In the genomic region with DNA sequence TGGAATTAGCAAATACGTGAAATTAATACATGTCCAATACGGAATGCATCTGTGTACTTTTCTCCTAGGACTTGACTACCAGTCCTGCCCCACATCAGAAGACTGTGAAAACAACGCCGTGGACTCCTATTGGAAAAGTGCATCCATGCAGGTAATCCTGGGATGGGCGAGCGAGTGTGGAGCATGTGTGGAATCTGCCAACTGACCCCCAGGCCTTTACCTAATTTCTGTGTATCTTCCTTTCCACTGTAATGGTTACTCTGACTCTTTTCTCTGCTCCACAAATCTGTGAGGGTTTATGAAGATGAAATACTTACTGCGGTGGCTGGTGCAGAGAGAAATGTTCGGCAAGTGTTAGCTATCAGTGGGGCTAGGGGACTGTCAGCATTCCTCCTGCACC, we compare ENCODE assay signal across 19 mouse cellular contexts. TPM values are rescaled to one million over a fixed set of nuclear protein-coding genes. Genes with fewer than 3 reads are reported as not detected.
"Had no signal": no experiment of that assay in that cellular context is flagged by ENCODE, and none has a peak within 500 bp of the region (broad histone marks: within the 10 kb centered on the region; RNA-seq: fewer than 3 reads in every experiment).

No protein-coding gene starts in this region.

- DNase-seq: gastrocnemius, adult 2 months; gastrocnemius, postnatal 10 days; gastrocnemius, postnatal 25 days; heart, adult 2 months; heart, postnatal 10 days; heart, postnatal 4 days; kidney, adult 18-20 months; kidney, adult 8-10 months; kidney, postnatal 10 days; kidney, postnatal 25 days; kidney, postnatal 4 days; liver; liver, embryonic 13.5 days had no signal

- ATAC-seq: hindbrain, embryonic 16.5 days; inflammation-experienced regulatory T-cells, adult 6 months had no signal

RNA-seq across cellular contexts. Expression of a gene that starts 3.5 kb away (rescaled TPM):
- total RNA-seq: layer of hippocampus, adult 2 months; layer of hippocampus, postnatal 25 days; left cerebral cortex, adult 2 months; left cerebral cortex, postnatal 36 days had no signal
